Mouse (Mus musculus) common myeloid progenitor, adult 5-6 weeks (primary cell): ENCODE results near the gene 1700074P13Rik. TPM values are rescaled to one million over a fixed set of nuclear protein-coding genes. Genes with fewer than 3 reads are reported as not detected.
"Not testable (repeated sequence)": the region's sequence is repeated elsewhere in the genome, so short reads cannot be mapped to it uniquely, and the experiment has no call there.

ENCODE experiments used
- ATAC-seq: replicated peaks from 2 replicates; pipeline ENCODE4 v1.8.0; 2016; ENCODE audit warnings: low read depth, mild to moderate bottlenecking, moderate TSS enrichment, inconsistent platforms; ENCODE audit not compliant: poor library complexity, severe bottlenecking
- total RNA-seq: library from RNA; stranded (forward); fragments of 200-1000, 187-1606 nt; gene quantifications from 2 replicates; pipeline ENCODE4 v1.2.3, GENCODE M21; 2017

Gene 1700074P13Rik
- total RNA-seq: not detected in 2 replicates

GRCm38 (mm10) chr6:40940457-40940856 lies at the start of gene 1700074P13Rik:
1700074P13Rik (minus strand) TSS chr6:40940557.
- no peak for ATAC-seq

DNA sequence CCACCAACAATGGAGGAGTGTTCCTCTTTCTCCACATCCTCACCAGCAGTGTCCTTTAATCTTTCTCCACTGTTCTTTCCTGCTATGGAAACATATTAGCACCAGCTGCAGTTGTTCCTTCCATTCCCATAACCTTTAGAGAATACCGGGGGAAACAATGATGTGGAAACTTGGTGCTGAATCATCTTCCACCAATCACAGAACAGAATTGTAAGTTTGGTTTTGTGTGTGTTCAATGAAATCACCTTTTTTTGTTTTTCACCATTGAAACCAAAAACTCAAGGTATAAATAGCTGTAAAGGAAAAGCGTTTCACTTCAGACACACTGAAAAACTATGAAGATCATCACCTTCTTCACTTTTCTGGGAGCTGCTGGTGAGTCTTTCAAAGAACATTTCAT lies 24.1 kb upstream of the 1700074P13Rik start, which contains the start of gene 1810009J06Rik:
Gene 1810009J06Rik, plus strand, starts transcription at position 301 of the 400 bp plus-strand sequence.
- not testable (repeated sequence) for ATAC-seq

GRCm38 (mm10) chr6:40953716-40954115 lies 13.4 kb upstream of the 1700074P13Rik start:
- ATAC-seq: no peak

DNA sequence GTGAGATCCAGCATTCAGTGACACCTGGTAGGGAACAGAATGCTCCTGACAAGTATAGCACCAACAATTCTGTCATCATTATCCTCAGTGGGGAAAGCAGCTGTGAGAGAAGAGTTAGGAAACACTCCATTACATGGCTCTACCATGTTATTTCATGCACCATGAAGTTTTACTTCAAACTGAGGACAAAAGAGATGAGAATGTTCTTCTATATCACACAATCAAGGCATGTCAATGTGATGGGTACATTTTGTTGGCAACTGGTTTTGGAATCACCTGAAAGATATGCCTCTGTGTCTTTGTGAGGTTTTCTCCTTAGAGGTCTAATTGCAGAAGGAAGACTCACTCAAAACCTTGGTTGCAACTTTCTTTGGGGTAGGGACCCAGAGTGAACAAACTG lies 11.4 kb upstream of the 1700074P13Rik start, which contains the start of gene Gm4744:
Gene Gm4744, minus strand, starts transcription at position 101 of the 400 bp plus-strand sequence.
- ATAC-seq: no peak

DNA sequence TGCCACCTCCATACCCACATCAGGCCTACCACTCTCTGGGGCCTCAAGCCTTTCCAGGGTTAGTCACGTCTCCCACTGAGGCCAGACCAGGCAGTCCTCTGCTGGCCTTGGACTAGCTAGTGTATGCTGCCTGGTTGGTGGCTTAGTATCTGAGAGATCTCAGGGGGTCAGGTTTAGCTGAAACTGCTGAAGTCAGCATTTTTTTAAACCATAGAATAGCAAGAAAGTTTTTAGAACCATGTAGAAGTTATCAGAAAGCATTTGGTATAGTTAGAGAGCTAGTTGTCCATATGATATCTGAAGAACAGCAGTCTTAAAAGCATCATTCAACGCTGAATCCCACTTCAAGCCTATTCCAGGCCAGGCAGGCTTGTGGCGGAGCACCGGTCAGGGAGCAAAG lies 20.4 kb downstream of the 1700074P13Rik start:
- no peak for ATAC-seq

- no peak for ATAC-seq
Measured at GRCm38 (mm10) chr6:40900287-40900686, 40.1 kb downstream of the 1700074P13Rik start, which contains the start of gene Prss58. Prss58 (minus strand) TSS chr6:40900387.

DNA sequence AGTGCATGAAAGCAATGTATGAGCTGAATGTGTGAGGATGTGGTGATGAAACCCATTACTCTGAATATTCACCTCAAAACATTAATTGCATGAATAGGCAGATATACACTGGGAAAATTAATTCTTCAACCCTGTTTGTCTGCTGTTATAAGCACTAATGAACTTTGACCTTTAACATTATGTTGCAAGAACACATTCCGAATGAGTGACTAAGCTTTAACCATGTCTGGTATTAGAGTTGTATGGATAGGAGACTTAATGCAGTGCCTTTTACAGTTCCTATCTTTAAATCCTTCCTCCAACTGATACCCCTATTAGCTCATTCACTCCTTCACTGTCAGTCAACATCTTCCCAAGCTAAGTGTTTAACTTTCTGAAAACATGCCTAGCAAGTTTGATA lies 45.6 kb downstream of the 1700074P13Rik start:
- no peak for ATAC-seq

- ATAC-seq: peak; percentile 30
Measured at GRCm38 (mm10) chr6:40893577-40893976, 46.8 kb downstream of the 1700074P13Rik start.

DNA sequence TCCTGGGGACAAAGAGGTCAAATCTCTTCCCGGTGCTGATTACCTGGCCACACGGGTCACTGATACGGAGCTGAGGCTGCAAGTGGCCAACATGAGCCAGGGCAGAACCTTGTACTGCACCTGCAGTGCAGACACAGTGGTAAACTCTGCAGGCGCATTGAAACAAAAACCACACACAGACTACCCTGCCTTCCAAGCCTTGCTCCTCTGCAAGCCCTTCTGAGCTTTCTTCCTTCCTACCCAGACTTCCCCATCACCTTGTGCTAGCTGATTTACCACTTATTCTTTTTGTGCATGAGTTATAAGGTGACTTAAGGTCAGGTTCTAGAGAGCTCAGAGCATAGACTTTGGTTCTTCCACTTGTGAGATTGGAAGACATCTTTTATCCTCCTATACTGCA lies 48.6 kb downstream of the 1700074P13Rik start:
- ATAC-seq: peak; percentile 10; the same call in 1 of the 2 replicates

GRCm38 (mm10) chr6:40890973-40891372 lies 49.4 kb downstream of the 1700074P13Rik start:
- peak; percentile 89 for ATAC-seq

- ATAC-seq: no peak
Measured at GRCm38 (mm10) chr6:40887394-40887793, 53.0 kb downstream of the 1700074P13Rik start, which contains the start of gene Moxd2. Moxd2 (minus strand) TSS chr6:40887494.

Other genes with a start within 250 kb of the 1700074P13Rik start
- not detected in 2 replicates for gene Moxd2, start 53.1 kb downstream of the 1700074P13Rik start, total RNA-seq
- not detected in 2 replicates for gene Prss58, start 40.2 kb downstream of the 1700074P13Rik start, total RNA-seq
- not detected in 2 replicates for gene Gm4744, start 11.3 kb upstream of the 1700074P13Rik start, total RNA-seq
- gene 1810009J06Rik, start 24.2 kb upstream of the 1700074P13Rik start, total RNA-seq: not detected in 2 replicates
- not detected in 2 replicates for gene Gm2663, start 58.9 kb upstream of the 1700074P13Rik start, total RNA-seq
- gene 2210010C04Rik, start 95.0 kb upstream of the 1700074P13Rik start, total RNA-seq: not detected in 2 replicates